Mouse (Mus musculus): Measurements from ENCODE around the gene Uxs1.

Uxs1 gene

GRCm38 (mm10) chr1:43798048-43798447 lies 29.6 kb downstream of the Uxs1 start:
- no peak for DNase-seq (ENCODE audit: low read depth)

GRCm38 (mm10) chr1:43789765-43790164 lies 37.8 kb downstream of the Uxs1 start:
- no peak for DNase-seq (ENCODE audit: low read depth)

- no peak for DNase-seq (ENCODE audit: low read depth)
These were observed 40.9 kb downstream of the Uxs1 start for GRCm38 (mm10) chr1:43786711-43787110.

GRCm38 (mm10) chr1:43785316-43785715 lies 42.3 kb downstream of the Uxs1 start:
- DNase-seq (ENCODE audit: low read depth): no peak

GRCm38 (mm10) chr1:43783186-43783585 lies 44.4 kb downstream of the Uxs1 start:
- no peak for DNase-seq (ENCODE audit: low read depth)

- DNase-seq (ENCODE audit: low read depth): no peak
These were observed 44.9 kb downstream of the Uxs1 start for GRCm38 (mm10) chr1:43782680-43783079.

GRCm38 (mm10) chr1:43781672-43782071 lies 45.9 kb downstream of the Uxs1 start:
- DNase-seq (ENCODE audit: low read depth): no peak

GRCm38 (mm10) chr1:43781195-43781594 lies 46.4 kb downstream of the Uxs1 start:
- DNase-seq (ENCODE audit: low read depth): no peak

GRCm38 (mm10) chr1:43776106-43776505 lies 51.5 kb downstream of the Uxs1 start:
- no peak for DNase-seq (ENCODE audit: low read depth)

- DNase-seq (ENCODE audit: low read depth): no peak
These were observed 53.5 kb downstream of the Uxs1 start for GRCm38 (mm10) chr1:43774126-43774525.

GRCm38 (mm10) chr1:43772694-43773093 lies 54.9 kb downstream of the Uxs1 start:
- DNase-seq (ENCODE audit: low read depth): no peak

GRCm38 (mm10) chr1:43770032-43770431 lies 57.6 kb downstream of the Uxs1 start:
- DNase-seq (ENCODE audit: low read depth): no peak

GRCm38 (mm10) chr1:43769348-43769747 lies 58.3 kb downstream of the Uxs1 start:
- no peak for DNase-seq (ENCODE audit: low read depth)

- DNase-seq (ENCODE audit: low read depth): no peak
These were observed 59.1 kb downstream of the Uxs1 start for GRCm38 (mm10) chr1:43768385-43768990.

- DNase-seq (ENCODE audit: low read depth): no peak
These were observed 61.3 kb downstream of the Uxs1 start for GRCm38 (mm10) chr1:43766328-43766727.

GRCm38 (mm10) chr1:43764481-43764880 lies 63.1 kb downstream of the Uxs1 start:
- no peak for DNase-seq (ENCODE audit: low read depth)

- no peak for DNase-seq (ENCODE audit: low read depth)
These were observed 67.5 kb downstream of the Uxs1 start for GRCm38 (mm10) chr1:43760085-43760484.

- no peak for DNase-seq (ENCODE audit: low read depth)
These were observed 72.9 kb downstream of the Uxs1 start for GRCm38 (mm10) chr1:43754448-43755312.

- no peak for DNase-seq (ENCODE audit: low read depth)
These were observed 89.1 kb downstream of the Uxs1 start for GRCm38 (mm10) chr1:43738519-43738894.

- peak; percentile 10 for DNase-seq (ENCODE audit: low read depth)
These were observed 89.6 kb downstream of the Uxs1 start for GRCm38 (mm10) chr1:43737812-43738518.

GRCm38 (mm10) chr1:43732657-43733056 lies 94.9 kb downstream of the Uxs1 start:
- DNase-seq (ENCODE audit: low read depth): no peak

- no peak for DNase-seq (ENCODE audit: low read depth)
These were observed 95.5 kb downstream of the Uxs1 start for GRCm38 (mm10) chr1:43732100-43732499.

- DNase-seq (ENCODE audit: low read depth): no peak
These were observed 97.1 kb downstream of the Uxs1 start, which contains the start of gene 1500015O10Rik for GRCm38 (mm10) chr1:43730491-43730924. 1500015O10Rik (plus strand) TSS chr1:43730602.

Data from c-Kit-positive CD71-negative TER-119-negative erythroid progenitor cells, embryonic 14.5 days (primary cell).